Mouse (Mus musculus): ENCODE measurements around the gene Tssk3. TPM values are rescaled to one million over a fixed set of nuclear protein-coding genes. Genes with fewer than 3 reads are reported as not detected.

Gene Tssk3
- polyA plus RNA-seq, 1 experiment: not detected

DNA sequence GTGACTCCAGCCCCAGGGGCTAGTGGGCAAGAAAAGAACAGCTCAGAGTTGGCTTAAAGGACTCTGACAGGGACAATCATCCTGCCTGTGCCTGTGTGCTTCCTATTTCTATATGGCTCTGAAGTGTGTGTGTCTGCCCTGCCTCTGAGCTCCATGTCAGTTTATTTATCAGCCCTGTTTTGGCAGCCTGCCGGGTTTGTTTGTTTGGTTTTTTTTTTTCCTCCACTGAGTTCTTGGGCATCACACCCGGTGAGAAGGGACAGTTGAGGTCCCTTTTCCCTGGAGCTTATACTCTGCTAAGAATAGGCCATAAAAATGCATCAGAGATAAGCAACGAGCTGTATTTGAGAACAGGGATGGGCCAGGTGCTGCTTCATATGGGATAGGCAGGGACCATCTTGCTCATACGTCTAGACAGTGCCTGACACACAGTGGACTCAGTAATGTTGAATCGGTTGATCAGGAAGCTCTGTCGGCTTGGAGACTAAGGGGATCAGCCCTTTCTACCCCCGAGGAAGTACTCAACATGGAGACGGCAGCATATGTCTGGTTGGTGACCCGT is 11.6 kb upstream of the Tssk3 start:
- Histone ChIP-seq H3K9me3 (no peaks in the 10 kb centered on the region), H3K4me1 (peaks cover 71% of the 10 kb centered on the region), H3K4me3 (replicated peaks) (peak overlapping the region; percentile 51), H3K36me3 (replicated peaks; ENCODE audit: low read length) (no peaks in the 10 kb centered on the region), H3K27me3 (replicated peaks) (peaks cover 35% of the 10 kb centered on the region)
- TF ChIP-seq FLI1 (IDR thresholded peaks at IDR 0.05; ENCODE audit: low read length) (no peak), GATA1 (IDR thresholded peaks at IDR 0.05; ENCODE audit: borderline replicate concordance, low read length) (no peak)

- Histone ChIP-seq H3K9me3 (no peaks in the 10 kb centered on the region), H3K4me1 (peaks cover 86% of the 10 kb centered on the region), H3K36me3 (replicated peaks; ENCODE audit: low read length) (no peaks in the 10 kb centered on the region), H3K4me3 (replicated peaks) (peak overlapping the region; percentile 94), H3K27me3 (replicated peaks) (peaks cover 29% of the 10 kb centered on the region)
- TF ChIP-seq FLI1 (IDR thresholded peaks at IDR 0.05; ENCODE audit: low read length): no peak
- TF ChIP-seq GATA1 (IDR thresholded peaks at IDR 0.05; ENCODE audit: borderline replicate concordance, low read length): no peak
Measured at GRCm38 (mm10) chr4:129500607-129501566, 10.1 kb upstream of the Tssk3 start.

GRCm38 (mm10) chr4:129500017-129500416 is 9.2 kb upstream of the Tssk3 start:
- Histone ChIP-seq H3K27me3 (replicated peaks) (peaks cover 23% of the 10 kb centered on the region), H3K9me3 (no peaks in the 10 kb centered on the region), H3K4me3 (replicated peaks) (peak overlapping the region; percentile 94), H3K4me1 (peaks cover 91% of the 10 kb centered on the region), H3K36me3 (replicated peaks; ENCODE audit: low read length) (no peaks in the 10 kb centered on the region)
- TF ChIP-seq FLI1 (IDR thresholded peaks at IDR 0.05; ENCODE audit: low read length): no peak
- no peak for TF ChIP-seq GATA1 (IDR thresholded peaks at IDR 0.05; ENCODE audit: borderline replicate concordance, low read length)

- Histone ChIP-seq H3K9me3 (no peaks in the 10 kb centered on the region), H3K27me3 (replicated peaks) (peaks cover 23% of the 10 kb centered on the region), H3K4me1 (peaks cover 92% of the 10 kb centered on the region), H3K4me3 (replicated peaks) (no peak overlapping the region), H3K36me3 (replicated peaks; ENCODE audit: low read length) (no peaks in the 10 kb centered on the region)
- TF ChIP-seq GATA1 (IDR thresholded peaks at IDR 0.05; ENCODE audit: borderline replicate concordance, low read length) (no peak), FLI1 (IDR thresholded peaks at IDR 0.05; ENCODE audit: low read length) (no peak)
Measured at GRCm38 (mm10) chr4:129498941-129499340, 8.1 kb upstream of the Tssk3 start.

GRCm38 (mm10) chr4:129496631-129497030 is 5.8 kb upstream of the Tssk3 start:
- Histone ChIP-seq H3K9me3 (no peaks in the 10 kb centered on the region), H3K4me1 (peaks cover 72% of the 10 kb centered on the region), H3K36me3 (replicated peaks; ENCODE audit: low read length) (no peaks in the 10 kb centered on the region), H3K4me3 (replicated peaks) (peak overlapping the region; percentile 84), H3K27me3 (replicated peaks) (peaks cover 29% of the 10 kb centered on the region)
- TF ChIP-seq GATA1 (IDR thresholded peaks at IDR 0.05; ENCODE audit: borderline replicate concordance, low read length) (no peak), FLI1 (IDR thresholded peaks at IDR 0.05; ENCODE audit: low read length) (peak; percentile 16; the same call in 1 of the 2 replicates)

DNA sequence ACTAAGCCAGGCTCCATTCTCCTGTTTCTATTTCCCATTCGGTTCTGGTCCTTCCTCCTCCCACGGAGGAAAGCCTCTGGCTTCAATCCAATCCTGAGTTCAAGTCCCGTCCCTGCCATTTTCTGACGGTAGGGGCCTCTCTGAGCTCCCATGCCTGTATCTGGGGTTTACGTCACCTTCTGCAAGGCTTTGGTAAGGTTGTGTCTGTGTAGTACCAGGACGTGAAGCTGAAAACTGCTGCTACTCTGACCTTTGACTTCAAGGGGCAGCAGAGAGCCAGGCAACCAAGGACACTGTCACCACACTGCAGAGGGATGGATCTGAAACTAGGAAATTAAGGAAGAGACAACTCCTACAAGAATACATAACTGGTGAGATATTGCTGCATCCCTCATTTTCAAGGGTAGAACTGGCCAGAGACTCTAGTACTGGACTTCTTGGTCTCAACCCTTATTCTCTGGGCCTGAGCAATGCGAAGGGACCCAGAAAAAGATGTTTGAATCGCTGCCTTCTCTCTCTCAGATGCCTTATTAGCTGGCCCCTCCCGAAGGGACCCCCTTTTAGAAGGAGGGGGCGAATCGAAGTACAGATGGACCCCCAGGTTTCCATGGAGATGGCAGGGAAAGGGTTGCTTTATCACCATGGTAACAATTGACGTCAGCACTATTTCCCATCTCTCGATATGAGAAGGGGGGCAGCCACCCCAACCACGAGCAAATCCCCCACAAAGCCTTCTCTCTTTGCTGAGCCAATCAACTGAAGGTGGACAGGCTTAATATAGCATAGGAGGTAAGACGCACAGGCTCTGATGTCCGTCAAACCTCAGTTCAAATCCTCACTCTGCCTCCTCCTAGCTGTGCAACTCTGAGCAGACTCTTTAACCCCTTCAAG is 5.1 kb upstream of the Tssk3 start:
- H3K36me3 ChIP-seq (replicated peaks; ENCODE audit: low read length): no peaks in the 10 kb centered on the region
- H3K9me3 ChIP-seq: no peaks in the 10 kb centered on the region
- H3K4me3 ChIP-seq (replicated peaks): peak overlapping the region; percentile 84
- H3K27me3 ChIP-seq (replicated peaks): peaks cover 36% of the 10 kb centered on the region
- peaks cover 70% of the 10 kb centered on the region for H3K4me1 ChIP-seq
- TF ChIP-seq FLI1 (IDR thresholded peaks at IDR 0.05; ENCODE audit: low read length) (no peak), GATA1 (IDR thresholded peaks at IDR 0.05; ENCODE audit: borderline replicate concordance, low read length) (no peak)

- H3K4me1 ChIP-seq: peaks cover 61% of the 10 kb centered on the region
Measured at GRCm38 (mm10) chr4:129494681-129495080, 3.9 kb upstream of the Tssk3 start.

GRCm38 (mm10) chr4:129481090-129481489 is 9.7 kb downstream of the Tssk3 start:
- H3K27me3 ChIP-seq (replicated peaks): no peaks in the 10 kb centered on the region
- no peak overlapping the region for H3K4me3 ChIP-seq (replicated peaks)
- H3K36me3 ChIP-seq (replicated peaks; ENCODE audit: low read length): peaks cover 99% of the 10 kb centered on the region
- no peaks in the 10 kb centered on the region for H3K9me3 ChIP-seq
- peaks cover 17% of the 10 kb centered on the region for H3K4me1 ChIP-seq
- TF ChIP-seq FLI1 (IDR thresholded peaks at IDR 0.05; ENCODE audit: low read length): no peak
- no peak for TF ChIP-seq GATA1 (IDR thresholded peaks at IDR 0.05; ENCODE audit: borderline replicate concordance, low read length)

More at GRCm38 (mm10) chr4:129494681-129495080, 3.9 kb upstream of the Tssk3 start:
- Histone ChIP-seq H3K4me3 (replicated peaks) (no peak overlapping the region), H3K27me3 (replicated peaks) (peaks cover 34% of the 10 kb centered on the region), H3K36me3 (replicated peaks; ENCODE audit: low read length) (peaks cover 1% of the 10 kb centered on the region), H3K9me3 (no peaks in the 10 kb centered on the region)
- TF ChIP-seq GATA1 (IDR thresholded peaks at IDR 0.05; ENCODE audit: borderline replicate concordance, low read length): no peak
- TF ChIP-seq FLI1 (IDR thresholded peaks at IDR 0.05; ENCODE audit: low read length): no peak

DNA sequence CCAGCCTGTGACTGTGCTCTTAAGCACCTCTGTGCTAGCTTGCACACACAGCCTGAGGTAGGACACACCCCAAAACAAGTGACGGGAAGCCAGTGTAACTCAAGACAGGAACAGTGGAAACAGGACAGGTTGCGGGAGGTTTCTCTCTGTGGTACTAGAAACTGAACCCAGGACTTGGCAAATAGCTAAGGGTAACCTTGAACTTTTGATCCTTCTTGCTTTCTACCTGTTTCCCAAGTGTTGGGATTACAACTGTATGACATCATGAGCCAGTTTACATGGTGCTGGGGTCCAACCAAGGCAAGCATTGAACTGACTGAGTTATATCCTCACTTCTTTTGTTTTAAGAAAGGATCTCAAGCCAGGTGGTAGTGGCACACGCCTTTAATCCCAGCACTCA is 11.0 kb downstream of the Tssk3 start:
- Histone ChIP-seq H3K4me3 (replicated peaks) (no peak overlapping the region), H3K36me3 (replicated peaks; ENCODE audit: low read length) (peaks cover 97% of the 10 kb centered on the region), H3K4me1 (peaks cover 22% of the 10 kb centered on the region), H3K27me3 (replicated peaks) (no peaks in the 10 kb centered on the region), H3K9me3 (no peaks in the 10 kb centered on the region)
- no peak for TF ChIP-seq GATA1 (IDR thresholded peaks at IDR 0.05; ENCODE audit: borderline replicate concordance, low read length)
- TF ChIP-seq FLI1 (IDR thresholded peaks at IDR 0.05; ENCODE audit: low read length): no peak

All from megakaryocyte, embryonic 14.5 days (primary cell).